Mouse (Mus musculus): ENCODE measurements around the gene Zdhhc19. TPM values are rescaled to one million over a fixed set of nuclear protein-coding genes. Genes with fewer than 3 reads are reported as not detected.

Zdhhc19 gene
- polyA plus RNA-seq, 1 experiment from 2014 or later = not detected

DNA sequence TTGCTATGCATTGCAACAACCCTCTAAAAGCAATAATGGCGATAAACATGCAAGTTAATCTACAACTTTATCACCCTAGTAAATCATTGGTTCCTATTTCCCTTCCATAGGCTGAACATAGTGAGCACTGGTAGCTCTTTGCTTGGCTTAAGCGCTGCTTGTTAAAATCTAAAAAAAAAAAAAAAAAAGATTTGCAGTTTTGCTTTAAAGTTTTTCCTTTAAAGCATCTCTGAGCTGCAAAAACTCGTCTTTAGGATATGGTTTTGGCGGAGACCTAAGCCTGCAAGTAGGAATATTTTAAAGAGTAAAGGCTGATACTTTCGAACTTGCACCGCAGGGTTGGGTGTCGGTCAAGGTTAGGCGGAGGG lies 112.3 kb downstream of the Zdhhc19 start:
- Histone ChIP-seq H3K4me1 (peaks cover 18% of the 10 kb centered on the region), H3K27ac (replicated peaks) (peak overlapping the region; percentile 96), H3K4me3 (replicated peaks) (peak overlapping the region; percentile 92), H3K4me2 (peak overlapping the region; percentile 66), H3K9ac (replicated peaks) (peak overlapping the region; percentile 91; the same call in 1 of the 2 replicates), H3K9me3 (replicated peaks) (no peaks in the 10 kb centered on the region), H3K36me3 (0 out of 2 replicates have a peak, but pooled peaks cover under 1% of the 10 kb centered on the region), H3K27me3 (replicated peaks) (no peaks in the 10 kb centered on the region)
- 11% methylated on average over 8 of the region's 8 CpGs for WGBS
- 0 out of 2 replicates have a peak, but pooled peaks have one; percentile 4 for ATAC-seq (ENCODE audit: low FRiP score)

DNA sequence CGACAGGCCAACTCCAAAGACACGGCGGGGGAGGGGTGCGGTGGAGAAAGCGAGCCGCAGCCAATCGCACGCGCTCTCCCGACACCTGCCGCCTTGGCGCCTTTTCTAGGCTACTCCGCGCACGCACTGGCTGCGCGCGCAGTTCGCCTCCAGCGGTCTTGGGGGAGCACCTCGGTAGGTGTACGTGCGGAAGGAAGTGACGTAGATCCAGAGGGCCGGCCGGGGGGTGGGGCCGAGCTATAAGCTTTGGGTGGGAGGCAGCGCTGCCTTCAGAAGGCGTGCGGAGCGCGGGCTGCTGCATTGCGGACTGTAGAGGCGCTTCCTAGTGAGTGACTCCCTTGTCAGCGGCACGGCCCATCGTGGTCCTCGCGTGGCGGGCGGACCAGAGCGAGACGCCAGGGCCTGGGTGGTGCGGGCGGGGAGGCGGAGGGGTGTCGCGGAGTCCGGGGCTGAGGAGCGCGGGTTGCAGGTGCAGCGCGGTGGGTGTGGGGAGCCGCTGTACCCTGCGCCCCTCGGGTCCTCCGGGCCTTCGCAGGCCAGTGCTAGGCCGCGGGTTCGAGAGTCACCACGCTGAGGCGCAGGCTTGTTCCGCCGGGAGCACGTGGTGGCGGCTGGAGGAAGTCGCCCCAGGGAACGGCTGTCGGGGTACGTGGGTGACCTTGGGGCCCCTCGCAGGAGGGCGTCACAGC lies 112.8 kb downstream of the Zdhhc19 start, which contains the start of gene Tfrc:
Gene Tfrc, plus strand, starts transcription at position 209 of the 689 bp plus-strand sequence.
- ATAC-seq (ENCODE audit: low FRiP score) = peak; percentile 99
- Histone ChIP-seq H3K27me3 (replicated peaks) (no peaks in the 10 kb centered on the region), H3K9me3 (replicated peaks) (no peaks in the 10 kb centered on the region), H3K36me3 (0 out of 2 replicates have a peak, but pooled peaks cover 4% of the 10 kb centered on the region), H3K4me3 (replicated peaks) (peak within 1 kb of the TSS; percentile 92), H3K4me2 (peak within 1 kb of the TSS; percentile 66), H3K27ac (replicated peaks) (peak within 1 kb of the TSS; percentile 96), H3K9ac (replicated peaks) (peak within 1 kb of the TSS; percentile 91), H3K4me1 (peaks cover 18% of the 10 kb centered on the region)
- WGBS = under 1% methylated on average over 73 of the region's 73 CpGs

DNA sequence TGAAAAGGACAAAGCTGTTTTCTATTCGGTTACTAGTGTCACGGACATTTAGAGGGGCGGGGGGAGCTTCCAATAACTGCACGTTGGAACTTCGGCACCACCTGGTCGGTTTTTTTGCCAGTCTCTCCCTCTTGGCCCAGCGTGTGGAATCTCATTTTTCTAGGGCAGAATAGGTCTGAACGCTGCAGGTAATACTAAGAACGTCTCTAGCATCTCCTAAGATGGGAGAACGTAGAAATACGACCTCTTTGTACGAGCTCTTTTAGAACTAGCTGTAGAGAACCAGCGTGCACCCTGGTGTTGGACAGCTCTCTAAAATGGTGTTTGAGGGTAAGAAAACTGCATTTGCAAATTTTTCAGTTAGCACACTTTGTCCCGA lies 113.3 kb downstream of the Zdhhc19 start:
- ATAC-seq (ENCODE audit: low FRiP score) = peak; percentile 25; the same call in 1 of the 2 replicates
- H3K4me3 ChIP-seq (replicated peaks) = peak overlapping the region; percentile 92
- no peaks in the 10 kb centered on the region for H3K9me3 ChIP-seq (replicated peaks)
- H3K36me3 ChIP-seq = peaks cover 4% of the 10 kb centered on the region
- H3K27me3 ChIP-seq (replicated peaks) = no peaks in the 10 kb centered on the region
- H3K4me2 ChIP-seq = peak overlapping the region; percentile 66
- WGBS = under 1% methylated on average over 14 of the region's 14 CpGs
- peak overlapping the region; percentile 96 for H3K27ac ChIP-seq (replicated peaks)
- peaks cover 18% of the 10 kb centered on the region for H3K4me1 ChIP-seq
- peak overlapping the region; percentile 91 for H3K9ac ChIP-seq (replicated peaks)

DNA sequence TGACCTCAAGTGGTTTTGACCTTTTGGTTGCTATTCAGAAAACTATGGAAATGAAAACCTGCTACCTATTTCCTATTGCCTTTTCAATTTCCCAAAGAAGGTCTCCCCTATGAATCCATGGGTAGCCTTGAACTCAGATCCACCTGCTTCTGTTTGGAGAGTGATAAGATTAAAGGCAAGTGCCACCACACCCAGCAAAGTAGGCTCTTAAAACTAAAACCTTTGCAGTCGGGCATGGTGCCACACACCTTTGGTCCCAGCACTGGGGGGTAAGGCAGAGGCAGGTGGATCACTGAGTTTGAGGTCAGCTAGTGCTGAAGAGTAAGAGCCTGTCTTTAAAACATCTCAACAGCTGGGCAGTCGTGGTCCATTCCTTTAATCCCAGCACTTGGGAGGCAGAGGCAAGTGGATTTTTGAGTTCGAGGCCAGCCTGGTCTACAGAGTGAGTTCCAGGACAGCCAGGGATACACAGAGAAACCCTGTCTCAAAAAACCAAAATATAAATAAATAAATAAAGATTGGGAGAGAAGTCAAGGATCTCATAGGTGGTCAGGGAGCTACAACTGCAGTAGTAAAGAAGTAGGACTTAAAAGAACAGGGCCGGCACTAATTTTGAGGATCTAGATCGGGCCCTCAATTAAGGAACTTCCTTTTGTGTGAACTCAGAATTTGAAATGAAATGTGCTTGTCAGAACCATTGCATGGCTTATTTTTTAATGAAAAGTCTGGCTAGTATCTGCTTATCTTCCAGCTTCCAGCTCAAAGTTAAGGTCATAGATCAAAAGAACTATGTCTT lies 114.6 kb downstream of the Zdhhc19 start:
- no peak for ATAC-seq (ENCODE audit: low FRiP score)
- Histone ChIP-seq H3K4me2 (peak overlapping the region; percentile 66), H3K4me1 (peaks cover 18% of the 10 kb centered on the region), H3K9ac (replicated peaks) (no peak overlapping the region), H3K36me3 (peaks cover 14% of the 10 kb centered on the region), H3K27me3 (replicated peaks) (no peaks in the 10 kb centered on the region), H3K27ac (replicated peaks) (no peak overlapping the region), H3K4me3 (replicated peaks) (peak overlapping the region; percentile 92), H3K9me3 (replicated peaks) (no peaks in the 10 kb centered on the region)
- WGBS = 74% methylated on average over 5 of the region's 5 CpGs

Other genes starting within 250 kb of the Zdhhc19 start
- 13.8 and 17.9 TPM in 2 replicates for gene Fbxo45, start 249.1 kb upstream of the Zdhhc19 start, polyA plus RNA-seq (2015; fragmentation: Nextera tagmentation; extraction: Ambion mirVana)
- 13.6 and 14.8 TPM in 2 replicates for gene Wdr53, start 249.0 kb upstream of the Zdhhc19 start, polyA plus RNA-seq (2015; fragmentation: Nextera tagmentation; extraction: Ambion mirVana)
- gene Smco1, start 224.8 kb upstream of the Zdhhc19 start, polyA plus RNA-seq (2015; fragmentation: Nextera tagmentation; extraction: Ambion mirVana) = not detected in 2 replicates
- gene Rnf168, start 218.8 kb upstream of the Zdhhc19 start, polyA plus RNA-seq (2015; fragmentation: Nextera tagmentation; extraction: Ambion mirVana) = 25.5 and 28.9 TPM in 2 replicates
- gene Ubxn7, start 164.0 kb upstream of the Zdhhc19 start, polyA plus RNA-seq (2015; fragmentation: Nextera tagmentation; extraction: Ambion mirVana) = 20.8 and 24.7 TPM in 2 replicates
- not detected in 2 replicates for gene Tm4sf19, start 95.8 kb upstream of the Zdhhc19 start, polyA plus RNA-seq (2015; fragmentation: Nextera tagmentation; extraction: Ambion mirVana)
- 39.6 and 41.5 TPM in 2 replicates for gene Tctex1d2, start 76.6 kb upstream of the Zdhhc19 start, polyA plus RNA-seq (2015; fragmentation: Nextera tagmentation; extraction: Ambion mirVana)
- gene Pcyt1a, start 65.3 kb upstream of the Zdhhc19 start, polyA plus RNA-seq (2015; fragmentation: Nextera tagmentation; extraction: Ambion mirVana) = 44.2 and 46.0 TPM in 2 replicates
- 0.13 and 7.8 TPM in 2 replicates for gene Slc51a, start 8.4 kb upstream of the Zdhhc19 start, polyA plus RNA-seq (2015; fragmentation: Nextera tagmentation; extraction: Ambion mirVana)
- 32.7 and 33.1 TPM in 2 replicates for gene Tfrc, start 112.7 kb downstream of the Zdhhc19 start, polyA plus RNA-seq (2015; fragmentation: Nextera tagmentation; extraction: Ambion mirVana)
- 20.0 and 23.2 TPM in 2 replicates for gene Tnk2, start 147.6 kb downstream of the Zdhhc19 start, polyA plus RNA-seq (2015; fragmentation: Nextera tagmentation; extraction: Ambion mirVana)
- gene Muc4, start 239.6 kb downstream of the Zdhhc19 start, polyA plus RNA-seq (2015; fragmentation: Nextera tagmentation; extraction: Ambion mirVana) = 0.14 and 0.24 TPM in 2 replicates